Mouse (Mus musculus) MEL (cell line): ENCODE results near the gene Lrrc26.

ENCODE experiments used
- BHLHE40 ChIP-seq: IDR thresholded peaks from 2 replicates; pipeline ENCODE4 v1.6.1; 2012; ENCODE audit warnings: low read depth, mild to moderate bottlenecking, inconsistent platforms, low read length, improper control_type of control experiment, borderline replicate concordance
- CTCF ChIP-seq, 3 experiments: IDR thresholded peaks in 2 of 3; conservative IDR thresholded peaks in 1 of 3; 2 replicates each; pipeline ENCODE4 v1.5.1; 2011 to 2012; ENCODE audit warnings: low read length in 3 of 3, low read depth in 2 of 3, mild to moderate bottlenecking in 2 of 3, improper control_type of control experiment in 1 of 3, inconsistent platforms in 1 of 3, mixed read lengths in 1 of 3, moderate library complexity in 1 of 3; ENCODE audit not compliant: control insufficient read depth in 1 of 3, insufficient read depth in 1 of 3, poor library complexity in 1 of 3, severe bottlenecking in 1 of 3
- EP300 ChIP-seq, 2 experiments: IDR thresholded peaks; 2 replicates each; pipeline ENCODE4 v1.6.1; 2011; ENCODE audit warnings: improper control_type of control experiment in 2 of 2, low read length in 2 of 2, low read depth in 1 of 2, mild to moderate bottlenecking in 1 of 2
- ETS1 ChIP-seq: IDR thresholded peaks from 2 replicates; pipeline ENCODE4 v1.6.1; 2012; ENCODE audit warnings: low read depth, mild to moderate bottlenecking, inconsistent platforms, low read length, improper control_type of control experiment, moderate library complexity
- GATA1 ChIP-seq: IDR thresholded peaks from 2 replicates; pipeline ENCODE4 v1.6.1; 2011; ENCODE audit warnings: low read depth, low read length, improper control_type of control experiment
- HCFC1 ChIP-seq: IDR thresholded peaks from 2 replicates; pipeline ENCODE4 v1.6.1; 2012; ENCODE audit warnings: low read depth, mild to moderate bottlenecking, inconsistent platforms, low read length, improper control_type of control experiment, moderate library complexity
- MAFK ChIP-seq: IDR thresholded peaks from 2 replicates; pipeline ENCODE4 v1.6.1; 2011; ENCODE audit warnings: low read depth, mild to moderate bottlenecking, low read length, improper control_type of control experiment, borderline replicate concordance
- NELFE ChIP-seq: IDR thresholded peaks from 2 replicates; pipeline ENCODE4 v1.6.1; 2011; ENCODE audit warnings: low read depth, low read length, improper control_type of control experiment
- POLR2A ChIP-seq, 2 experiments: IDR thresholded peaks; 2 replicates each; pipeline ENCODE4 v1.6.1; 2011 to 2012; ENCODE audit warnings: low read length in 2 of 2, mild to moderate bottlenecking in 2 of 2, control low read depth in 1 of 2, improper control_type of control experiment in 1 of 2, low read depth in 1 of 2, moderate library complexity in 1 of 2; ENCODE audit not compliant: control insufficient read depth in 1 of 2, insufficient read depth in 1 of 2, poor library complexity in 1 of 2
- RCOR1 ChIP-seq: IDR thresholded peaks from 2 replicates; pipeline ENCODE4 v1.6.1; 2012; ENCODE audit warnings: low read depth, mild to moderate bottlenecking, inconsistent platforms, low read length, improper control_type of control experiment
- UBTF ChIP-seq: IDR thresholded peaks from 2 replicates; pipeline ENCODE4 v1.6.1; 2012; ENCODE audit warnings: low read depth, mild to moderate bottlenecking, inconsistent platforms, low read length, improper control_type of control experiment, moderate library complexity, borderline replicate concordance; ENCODE audit not compliant: insufficient read depth
- ZC3H11A ChIP-seq: IDR thresholded peaks from 2 replicates; pipeline ENCODE4 v1.6.1; 2012; ENCODE audit warnings: low read depth, mild to moderate bottlenecking, inconsistent platforms, low read length, improper control_type of control experiment
- ZNF384 ChIP-seq: IDR thresholded peaks from 2 replicates; pipeline ENCODE4 v1.6.1; 2012; ENCODE audit warnings: low read depth, mild to moderate bottlenecking, inconsistent platforms, low read length, improper control_type of control experiment

DNA sequence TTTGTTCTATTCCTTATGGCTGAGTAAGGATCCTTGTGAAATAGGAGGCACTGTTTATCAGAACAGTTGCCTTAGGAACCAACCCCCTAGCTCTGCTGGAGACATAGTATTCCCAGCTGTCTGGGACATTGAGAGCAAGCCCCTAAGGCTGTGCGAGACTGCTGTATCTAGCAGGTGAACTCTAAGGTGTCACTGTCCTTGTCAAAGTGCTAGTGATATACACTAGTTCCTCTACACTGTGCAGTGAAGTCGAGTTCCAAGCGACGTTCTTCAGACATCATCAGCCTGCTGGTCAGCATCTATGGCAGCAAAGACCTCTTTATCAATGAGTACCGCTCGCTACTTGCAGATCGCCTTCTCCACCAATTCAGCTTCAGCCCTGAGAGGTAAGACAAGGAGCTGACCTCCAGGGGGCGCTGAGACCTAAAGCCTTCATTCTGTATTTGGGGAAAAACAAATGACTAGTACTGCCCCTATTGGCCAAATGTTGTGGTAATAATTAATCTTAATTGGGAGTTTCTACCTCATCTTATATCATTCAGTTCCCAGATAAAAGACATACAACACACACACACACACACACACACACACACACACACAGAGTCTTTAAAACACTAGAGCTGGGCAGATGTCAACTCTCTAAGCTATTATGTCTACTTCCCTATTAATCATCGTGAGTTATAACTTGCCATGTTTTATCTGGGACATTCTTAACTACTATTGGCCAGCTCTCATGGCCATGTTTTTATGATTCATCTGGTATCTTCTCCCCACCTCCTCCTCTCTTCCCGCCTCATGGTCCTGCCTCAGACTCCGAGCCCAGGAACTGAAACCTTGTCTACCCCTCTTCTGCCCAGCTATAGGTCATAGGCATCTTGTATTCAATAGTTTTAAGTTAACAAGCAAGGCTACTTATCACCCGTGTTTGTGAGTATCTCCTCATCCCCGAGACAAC, 10.5 kb upstream of the Lrrc26 start:
- no peak for TF ChIP-seq RCOR1
- peak; percentile 81 to 99 (median 82) for TF ChIP-seq CTCF (IDR thresholded peaks at IDR 0.05 in 2 of 3, conservative IDR thresholded peaks at IDR 0.05 in 1 of 3; ENCODE audit: control insufficient read depth in 1 of 3, insufficient read depth in 1 of 3, low read depth in 2 of 3, low read length in 3 of 3, poor library complexity in 1 of 3, severe bottlenecking in 1 of 3)
- no peak for TF ChIP-seq HCFC1
- no peak for TF ChIP-seq POLR2A (IDR thresholded peaks at IDR 0.05; ENCODE audit: control insufficient read depth in 1 of 2, insufficient read depth in 1 of 2, low read depth in 1 of 2, low read length in 2 of 2, poor library complexity in 1 of 2)
- no peak for TF ChIP-seq ZNF384
- no peak for TF ChIP-seq NELFE
- TF ChIP-seq MAFK = no peak
- no peak for TF ChIP-seq EP300 (IDR thresholded peaks at IDR 0.05; ENCODE audit: low read depth in 1 of 2, low read length in 2 of 2)
- TF ChIP-seq ZC3H11A = peak; percentile 40
- no peak for TF ChIP-seq UBTF
- no peak for TF ChIP-seq BHLHE40
- no peak for TF ChIP-seq GATA1
- TF ChIP-seq ETS1 = no peak
